Mouse (Mus musculus): ENCODE data around the gene Gm2016.
"Not testable (repeated sequence)": the region's sequence is repeated elsewhere in the genome, so short reads cannot be mapped to it uniquely, and the experiment has no call there.

Gene Gm2016

GRCm38 (mm10) chr12:87873772-87874171 lies at the start of gene Gm2016:
Gm2016 (plus strand) TSS chr12:87874072.
- DNase-seq (ENCODE audit: low spot score in 2 of 2), result not testable (repeated sequence)

GRCm38 (mm10) chr12:87842239-87842638 lies 31.6 kb upstream of the Gm2016 start, which contains the start of gene Gm2001:
Gm2001 (minus strand) TSS chr12:87842339.
- DNase-seq (ENCODE audit: low spot score in 2 of 2), result not testable (repeated sequence)

- DNase-seq (ENCODE audit: low spot score in 2 of 2), result not testable (repeated sequence)
Observed at GRCm38 (mm10) chr12:87850657-87851056, 23.2 kb upstream of the Gm2016 start.

DNA sequence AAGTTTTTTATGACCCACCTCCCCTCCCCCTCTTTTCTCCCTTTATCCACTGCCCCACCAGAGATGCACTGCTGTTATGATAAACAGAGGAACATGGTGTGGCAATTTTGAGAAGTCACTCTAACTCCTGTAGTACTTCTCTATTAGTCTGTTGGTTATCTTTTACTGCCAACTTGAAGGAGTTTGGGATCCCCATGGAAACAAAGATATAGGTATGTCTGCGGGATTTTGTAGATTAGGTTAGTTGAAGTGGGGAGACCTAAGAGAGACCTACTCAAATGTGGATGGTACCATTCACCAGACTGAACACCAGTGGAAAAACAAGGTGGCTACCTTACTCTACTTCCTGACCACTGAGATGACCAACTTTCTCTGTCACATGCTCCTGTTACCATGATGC lies 17.8 kb upstream of the Gm2016 start:
- not testable (repeated sequence) for DNase-seq (ENCODE audit: low spot score in 2 of 2)

DNA sequence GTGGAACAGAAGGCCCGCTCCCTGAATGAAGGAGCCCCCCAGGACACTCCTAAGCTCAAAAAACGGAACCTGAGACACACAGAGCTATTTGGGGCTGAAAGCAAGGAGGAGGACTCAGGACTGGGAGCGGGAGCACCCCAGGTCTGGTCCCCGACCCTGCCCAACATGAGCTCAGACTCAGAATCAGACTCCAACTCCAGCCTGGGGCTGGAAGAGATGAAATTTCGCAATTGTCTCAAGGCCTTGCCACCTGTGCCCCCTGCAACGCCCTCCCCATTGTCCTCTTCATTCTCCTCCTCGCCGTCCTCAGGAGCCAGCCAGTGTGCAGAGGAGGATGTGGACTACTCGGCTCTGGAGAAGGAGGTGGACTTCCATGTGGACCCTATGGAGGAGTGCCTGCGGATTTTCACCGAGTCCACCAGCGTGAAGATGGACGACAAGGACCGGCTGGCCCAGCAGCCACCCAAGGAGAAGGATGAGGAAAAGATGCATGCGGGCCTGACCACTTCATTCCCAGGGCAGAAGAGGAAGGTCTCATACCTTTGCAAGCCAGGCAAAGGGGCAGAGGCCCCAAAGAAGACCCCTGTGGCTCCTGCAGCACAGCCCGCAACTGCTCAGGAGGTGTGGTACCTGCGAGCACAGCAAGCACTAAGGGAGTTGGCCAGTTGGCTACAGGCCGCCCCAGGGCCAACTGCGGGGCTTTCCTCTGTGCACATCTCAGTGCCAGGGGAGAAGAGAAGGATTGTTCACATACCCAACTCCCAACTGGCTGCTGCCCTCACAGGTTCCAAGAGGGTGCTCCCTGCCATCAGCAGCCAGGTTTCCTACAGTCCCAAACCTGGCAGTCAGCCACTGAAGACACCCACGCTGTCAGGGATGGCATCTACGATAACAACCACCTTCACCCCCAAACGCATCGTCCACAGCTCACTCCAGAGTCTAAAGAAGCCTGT lies 11.9 kb upstream of the Gm2016 start:
- DNase-seq (ENCODE audit: low spot score in 2 of 2), result not testable (repeated sequence)

GRCm38 (mm10) chr12:87863638-87864037 lies 10.2 kb upstream of the Gm2016 start:
- DNase-seq (ENCODE audit: low spot score in 2 of 2), result not testable (repeated sequence)

DNA sequence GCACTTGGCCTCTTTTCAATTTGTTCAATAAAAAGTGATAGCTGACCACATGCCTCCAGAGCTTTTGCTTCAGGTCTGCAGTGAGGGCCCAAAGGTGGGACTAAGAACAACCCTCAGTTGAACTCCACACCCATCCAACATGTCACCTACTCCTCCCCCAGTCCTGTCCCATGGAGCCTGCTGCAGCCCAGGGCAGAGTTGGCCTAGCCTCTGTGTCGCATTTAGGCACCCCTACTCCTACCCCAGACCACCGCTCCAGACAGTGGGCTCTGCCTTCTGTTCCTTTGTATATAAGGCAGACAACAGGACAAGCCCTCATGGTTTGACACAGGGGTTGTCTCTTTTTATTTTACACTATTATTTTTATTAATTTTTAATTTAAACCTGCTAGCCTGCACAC lies 9.8 kb upstream of the Gm2016 start:
- DNase-seq (ENCODE audit: low spot score in 2 of 2), result not testable (repeated sequence)

- DNase-seq (ENCODE audit: low spot score in 2 of 2), result not testable (repeated sequence)
Observed at GRCm38 (mm10) chr12:87895070-87895469, 21.2 kb downstream of the Gm2016 start, which contains the start of gene Gm2022. Gm2022 (plus strand) TSS chr12:87895370.

GRCm38 (mm10) chr12:87919721-87920120 lies 45.8 kb downstream of the Gm2016 start, which contains the start of gene Gm2035:
Gm2035 (minus strand) TSS chr12:87919857.
- DNase-seq (ENCODE audit: low spot score in 2 of 2), result not testable (repeated sequence)

Data from natural killer cell, adult 2 months (primary cell).